Mouse (Mus musculus) heart, embryonic 14.5 days (tissue): ENCODE measurements at regions not wholly inside any gene's neighbourhood (a gene's known extent, or its start where the extent isn't known, plus 50 kb on each side); places are given as distances from the start of the nearest gene placed in this dataset.

Experiments
- ATAC-seq: fragments of 200-750 bp; cut with Nextera tagmentation; 2 replicates; pipeline ENCODE4 v1.8.0; 2017; ENCODE audit warnings: low read depth, moderate TSS enrichment; ENCODE audit not compliant: insufficient number of reproducible peaks, insufficient read depth, low FRiP score
- H3K27ac ChIP-seq, 2 experiments: fragments of 200-500 bp in 1 of 2; fragments of 300-500 bp in 1 of 2; sonication (generic) in 1 of 2; replicated peaks in 1 of 2; 2 replicates each; pipeline ENCODE4 v1.5.1; 2012 to 2014; ENCODE audit warnings: low read depth in 2 of 2, low read length in 2 of 2, control low read depth in 1 of 2, mild to moderate bottlenecking in 1 of 2, mixed read lengths in 1 of 2; ENCODE audit not compliant: control insufficient read depth in 1 of 2, insufficient read depth in 1 of 2
- H3K27me3 ChIP-seq: fragments of 300-500 bp; sonication (generic); 2 replicates; pipeline ENCODE4 v1.6.1; 2014; ENCODE audit warnings: mild to moderate bottlenecking, low read length, control low read depth; ENCODE audit not compliant: control insufficient read depth, insufficient read depth
- H3K36me3 ChIP-seq: fragments of 300-500 bp; sonication (generic); 2 replicates; pipeline ENCODE4 v1.6.1; 2014; ENCODE audit warnings: mild to moderate bottlenecking, control low read depth, low read length, mixed read lengths; ENCODE audit not compliant: control insufficient read depth, insufficient read depth
- H3K4me1 ChIP-seq, 2 experiments: fragments of 200-500 bp in 1 of 2; fragments of 300-500 bp in 1 of 2; sonication (generic) in 1 of 2; 2 replicates each; pipeline ENCODE4 v1.6.1; 2012 to 2014; ENCODE audit warnings: low read length in 2 of 2, control low read depth in 1 of 2, mixed read lengths in 1 of 2; ENCODE audit not compliant: control insufficient read depth in 2 of 2, insufficient read depth in 2 of 2
- H3K4me2 ChIP-seq: fragments of 300-500 bp; sonication (generic); 2 replicates; pipeline ENCODE4 v1.6.1; 2014; ENCODE audit warnings: mild to moderate bottlenecking, low read length
- H3K4me3 ChIP-seq, 2 experiments: fragments of 200-500 bp in 1 of 2; fragments of 300-500 bp in 1 of 2; sonication (generic) in 1 of 2; 2 replicates each; pipeline ENCODE4 v1.5.1; 2012 to 2014; ENCODE audit warnings: low read length in 2 of 2, mild to moderate bottlenecking in 2 of 2, control low read depth in 1 of 2, low read depth in 1 of 2, moderate library complexity in 1 of 2; ENCODE audit not compliant: control insufficient read depth in 1 of 2, insufficient read depth in 1 of 2
- H3K9ac ChIP-seq: fragments of 300-500 bp; sonication (generic); 2 replicates; pipeline ENCODE4 v1.6.1; 2014; ENCODE audit warnings: mild to moderate bottlenecking, low read length
- H3K9me3 ChIP-seq: fragments of 300-500 bp; sonication (generic); 2 replicates; pipeline ENCODE4 v1.6.1; 2016; ENCODE audit warnings: low read length, control low read depth; ENCODE audit not compliant: control insufficient read depth
- WGBS: fragments of 180-500 bp; shearing (Covaris S2); extraction: QIAGEN DNeasy Blood & Tissue Kit; methylation state at CpG from one replicate; pipeline ENCODE4 v1.1.7; 2014; 5-methylcytosine and 5-hydroxymethylcytosine counted together

GRCm38 (mm10) chr16:21321188-21322070, 101.5 kb upstream of the Vps8 start:
- peaks cover 32 to 49% of the 10 kb centered on the region in 2 experiments for H3K4me1 ChIP-seq
- H3K27ac ChIP-seq, result no peak overlapping the region

GRCm38 (mm10) chr16:21322437-21322836, 100.5 kb upstream of the Vps8 start:
- Histone ChIP-seq H3K9ac (no peak overlapping the region), H3K27me3 (no peaks in the 10 kb centered on the region), H3K4me2 (no peak overlapping the region), H3K36me3 (no peaks in the 10 kb centered on the region), H3K9me3 (no peaks in the 10 kb centered on the region), H3K27ac (no peak overlapping the region), H3K4me1 (peaks cover 29 to 45% of the 10 kb centered on the region in 2 experiments), H3K4me3 (no peak overlapping the region)
- ATAC-seq, result no peak
- 60% methylated on average over 10 of the region's 10 CpGs for WGBS

More at GRCm38 (mm10) chr16:21321188-21322070, 101.5 kb upstream of the Vps8 start:
- Histone ChIP-seq H3K9ac (no peak overlapping the region), H3K4me2 (no peak overlapping the region), H3K9me3 (no peaks in the 10 kb centered on the region), H3K27me3 (no peaks in the 10 kb centered on the region), H3K4me3 (no peak overlapping the region), H3K36me3 (no peaks in the 10 kb centered on the region)
- no peak for ATAC-seq
- WGBS, result 52% methylated on average over 18 of the region's 18 CpGs

- Histone ChIP-seq H3K4me3 (no peak overlapping the region), H3K36me3 (no peaks in the 10 kb centered on the region), H3K27me3 (no peaks in the 10 kb centered on the region), H3K27ac (no peak overlapping the region), H3K4me2 (no peak overlapping the region), H3K4me1 (peaks cover 19 to 33% of the 10 kb centered on the region in 2 experiments), H3K9ac (no peak overlapping the region), H3K9me3 (no peaks in the 10 kb centered on the region)
- 59% methylated on average over 3 of the region's 3 CpGs for WGBS
- no peak for ATAC-seq
Measured at GRCm38 (mm10) chr16:21323446-21324034, 99.4 kb upstream of the Vps8 start.

- Histone ChIP-seq H3K4me3 (no peak overlapping the region), H3K9ac (no peak overlapping the region), H3K27ac (no peak overlapping the region), H3K27me3 (no peaks in the 10 kb centered on the region), H3K36me3 (no peaks in the 10 kb centered on the region), H3K9me3 (no peaks in the 10 kb centered on the region), H3K4me1 (peaks cover 7 to 14% of the 10 kb centered on the region in 2 experiments; a peak in 3 of 4 replicates), H3K4me2 (no peak overlapping the region)
- ATAC-seq, result no peak
- WGBS, result 83% methylated on average over 4 of the region's 4 CpGs
Measured at GRCm38 (mm10) chr16:21327969-21328368, 94.9 kb upstream of the Vps8 start.

- Histone ChIP-seq H3K27ac (no peak overlapping the region), H3K9ac (no peak overlapping the region), H3K4me1 (peaks cover 10 to 20% of the 10 kb centered on the region in 2 experiments; a peak in 3 of 4 replicates), H3K36me3 (no peaks in the 10 kb centered on the region), H3K9me3 (no peaks in the 10 kb centered on the region), H3K4me2 (no peak overlapping the region), H3K4me3 (no peak overlapping the region), H3K27me3 (no peaks in the 10 kb centered on the region)
- ATAC-seq, result no peak
- WGBS, result 91% methylated on average over 6 of the region's 6 CpGs
Measured at GRCm38 (mm10) chr16:21329199-21329598, 93.7 kb upstream of the Vps8 start.

GRCm38 (mm10) chr16:21331229-21331628, 91.7 kb upstream of the Vps8 start:
- peak overlapping the region; percentile 95 for H3K4me2 ChIP-seq
- H3K4me1 ChIP-seq, result peaks cover 10 to 20% of the 10 kb centered on the region in 2 experiments; a peak in 3 of 4 replicates
- no peak for ATAC-seq
- H3K36me3 ChIP-seq, result no peaks in the 10 kb centered on the region
- H3K9me3 ChIP-seq, result no peaks in the 10 kb centered on the region
- WGBS, result 74% methylated on average over 5 of the region's 5 CpGs
- no peak overlapping the region for H3K9ac ChIP-seq
- H3K4me3 ChIP-seq, result no peak overlapping the region
- H3K27ac ChIP-seq, result no peak overlapping the region
- no peaks in the 10 kb centered on the region for H3K27me3 ChIP-seq

- no peak for ATAC-seq
- Histone ChIP-seq H3K9me3 (no peaks in the 10 kb centered on the region), H3K4me1 (peaks cover 10 to 20% of the 10 kb centered on the region in 2 experiments; a peak in 3 of 4 replicates), H3K27me3 (no peaks in the 10 kb centered on the region), H3K4me3 (peak overlapping the region; percentile 75 to 81), H3K27ac (peak overlapping the region in 1 of 2 experiments; percentile 95; a peak in 3 of 4 replicates), H3K9ac (peak overlapping the region; percentile 93), H3K36me3 (no peaks in the 10 kb centered on the region), H3K4me2 (peak overlapping the region; percentile 95)
- 44% methylated on average over 7 of the region's 7 CpGs for WGBS
Measured at GRCm38 (mm10) chr16:21332411-21332810, 90.5 kb upstream of the Vps8 start.
